Mouse (Mus musculus): ENCODE results near the gene Diablo. TPM values are rescaled to one million over a fixed set of nuclear protein-coding genes. Genes with fewer than 3 reads are reported as not detected.
"Not testable (repeated sequence)": the region's sequence is repeated elsewhere in the genome, so short reads cannot be mapped to it uniquely, and the experiment has no call there.

The Diablo gene
- polyA plus RNA-seq, 1 experiment from 2014 or later: 70.8 TPM

- Histone ChIP-seq H3K9ac (ENCODE audit: low read length) (no peak overlapping the region), H3K4me1 (replicated peaks; ENCODE audit: control insufficient read depth, insufficient read depth) (no peaks in the 10 kb centered on the region), H3K36me3 (ENCODE audit: control insufficient read depth, insufficient read depth, low read length) (0 out of 2 replicates have a peak, but pooled peaks cover 5% of the 10 kb centered on the region), H3K4me2 (replicated peaks; ENCODE audit: low read depth) (no peak overlapping the region), H3K27me3 (ENCODE audit: control insufficient read depth, insufficient read depth, low read length) (no peaks in the 10 kb centered on the region), H3K4me3 (ENCODE audit: low read depth, low read length) (no peak overlapping the region), H3K9me3 (ENCODE audit: control insufficient read depth, low read length) (no peaks in the 10 kb centered on the region), H3K27ac (replicated peaks) (no peak overlapping the region)
- no peak for DNase-seq (ENCODE audit: low spot score)
- WGBS: 53% methylated on average over 3 of the region's 3 CpGs
- ATAC-seq (ENCODE audit: low FRiP score, low TSS enrichment): peak; percentile 22; the same call in 1 of the 2 replicates
- TF ChIP-seq EP300 (optimal IDR thresholded peaks at IDR 0.05) (no peak), CTCF (IDR thresholded peaks at IDR 0.05; ENCODE audit: low read depth) (no peak)
These were observed 11.9 kb downstream of the Diablo start for GRCm38 (mm10) chr5:123512102-123512501.

GRCm38 (mm10) chr5:123511426-123511825 lies 12.6 kb downstream of the Diablo start:
- not testable (repeated sequence) for DNase-seq (ENCODE audit: low spot score); H3K4me1 ChIP-seq (replicated peaks; ENCODE audit: control insufficient read depth, insufficient read depth); H3K9ac ChIP-seq (ENCODE audit: low read length); H3K4me2 ChIP-seq (replicated peaks; ENCODE audit: low read depth); H3K27ac ChIP-seq (replicated peaks); ATAC-seq (ENCODE audit: low FRiP score, low TSS enrichment); H3K27me3 ChIP-seq (ENCODE audit: control insufficient read depth, insufficient read depth, low read length); H3K9me3 ChIP-seq (ENCODE audit: control insufficient read depth, low read length); H3K36me3 ChIP-seq (ENCODE audit: control insufficient read depth, insufficient read depth, low read length); H3K4me3 ChIP-seq (ENCODE audit: low read depth, low read length)
- WGBS: 82% methylated on average over 3 of the region's 3 CpGs

GRCm38 (mm10) chr5:123510160-123510559 lies 13.8 kb downstream of the Diablo start, which contains the start of gene B3gnt4:
TSS of gene B3gnt4 (plus strand) at chr5:123510460.
- Histone ChIP-seq H3K36me3 (ENCODE audit: control insufficient read depth, insufficient read depth, low read length) (no peaks in the 10 kb centered on the region), H3K4me1 (replicated peaks; ENCODE audit: control insufficient read depth, insufficient read depth) (no peaks in the 10 kb centered on the region), H3K27me3 (ENCODE audit: control insufficient read depth, insufficient read depth, low read length) (no peaks in the 10 kb centered on the region), H3K27ac (replicated peaks) (no peak within 1 kb of the TSS), H3K4me2 (replicated peaks; ENCODE audit: low read depth) (no peak within 1 kb of the TSS), H3K9ac (ENCODE audit: low read length) (no peak within 1 kb of the TSS), H3K9me3 (ENCODE audit: control insufficient read depth, low read length) (no peaks in the 10 kb centered on the region), H3K4me3 (ENCODE audit: low read depth, low read length) (no peak within 1 kb of the TSS)
- DNase-seq (ENCODE audit: low spot score) (no peak), ATAC-seq (ENCODE audit: low FRiP score, low TSS enrichment) (no peak)
- no peak for TF ChIP-seq CTCF (IDR thresholded peaks at IDR 0.05; ENCODE audit: low read depth)
- no peak for TF ChIP-seq EP300 (optimal IDR thresholded peaks at IDR 0.05)
- WGBS: 87% methylated on average over 5 of the region's 5 CpGs

- WGBS: 8% methylated on average over 12 of the region's 12 CpGs
- ATAC-seq (ENCODE audit: low FRiP score, low TSS enrichment): no peak
These were observed 15.1 kb downstream of the Diablo start for GRCm38 (mm10) chr5:123508921-123509320.

GRCm38 (mm10) chr5:123507936-123508723 lies 15.8 kb downstream of the Diablo start:
- Histone ChIP-seq H3K27ac (replicated peaks) (no peak overlapping the region), H3K4me1 (replicated peaks; ENCODE audit: control insufficient read depth, insufficient read depth) (no peaks in the 10 kb centered on the region), H3K36me3 (ENCODE audit: control insufficient read depth, insufficient read depth, low read length) (no peaks in the 10 kb centered on the region), H3K4me3 (ENCODE audit: low read depth, low read length) (peak overlapping the region; percentile 49), H3K4me2 (replicated peaks; ENCODE audit: low read depth) (peak overlapping the region; percentile 89), H3K9me3 (ENCODE audit: control insufficient read depth, low read length) (no peaks in the 10 kb centered on the region), H3K27me3 (ENCODE audit: control insufficient read depth, insufficient read depth, low read length) (no peaks in the 10 kb centered on the region), H3K9ac (ENCODE audit: low read length) (peak overlapping the region; percentile 43)
- WGBS: 1% methylated on average over 59 of the region's 59 CpGs
- TF ChIP-seq CTCF (IDR thresholded peaks at IDR 0.05; ENCODE audit: low read depth): peak; percentile 38; the same call in 1 of the 2 replicates
- no peak for TF ChIP-seq EP300 (optimal IDR thresholded peaks at IDR 0.05)
- DNase-seq (ENCODE audit: low spot score): peak; percentile 84
- ATAC-seq (ENCODE audit: low FRiP score, low TSS enrichment): peak; percentile 82

More at GRCm38 (mm10) chr5:123508921-123509320, 15.1 kb downstream of the Diablo start:
- Histone ChIP-seq H3K4me3 (ENCODE audit: low read depth, low read length) (peak overlapping the region; percentile 49), H3K9ac (ENCODE audit: low read length) (peak overlapping the region; percentile 43; the same call in 1 of the 2 replicates), H3K4me1 (replicated peaks; ENCODE audit: control insufficient read depth, insufficient read depth) (no peaks in the 10 kb centered on the region), H3K4me2 (replicated peaks; ENCODE audit: low read depth) (peak overlapping the region; percentile 89), H3K9me3 (ENCODE audit: control insufficient read depth, low read length) (no peaks in the 10 kb centered on the region), H3K27ac (replicated peaks) (no peak overlapping the region), H3K36me3 (ENCODE audit: control insufficient read depth, insufficient read depth, low read length) (no peaks in the 10 kb centered on the region), H3K27me3 (ENCODE audit: control insufficient read depth, insufficient read depth, low read length) (no peaks in the 10 kb centered on the region)
- no peak for TF ChIP-seq EP300 (optimal IDR thresholded peaks at IDR 0.05)
- TF ChIP-seq CTCF (IDR thresholded peaks at IDR 0.05; ENCODE audit: low read depth): no peak
- DNase-seq (ENCODE audit: low spot score): no peak

- no peak overlapping the region for H3K4me3 ChIP-seq (ENCODE audit: low read depth, low read length)
These were observed 22.0 kb downstream of the Diablo start for GRCm38 (mm10) chr5:123501973-123502372.

More at GRCm38 (mm10) chr5:123501973-123502372, 22.0 kb downstream of the Diablo start:
- Histone ChIP-seq H3K9me3 (ENCODE audit: control insufficient read depth, low read length) (no peaks in the 10 kb centered on the region), H3K4me2 (replicated peaks; ENCODE audit: low read depth) (no peak overlapping the region), H3K9ac (ENCODE audit: low read length) (no peak overlapping the region), H3K27me3 (ENCODE audit: control insufficient read depth, insufficient read depth, low read length) (no peaks in the 10 kb centered on the region), H3K4me1 (replicated peaks; ENCODE audit: control insufficient read depth, insufficient read depth) (0 out of 2 replicates have a peak, but pooled peaks cover 4% of the 10 kb centered on the region), H3K27ac (replicated peaks) (no peak overlapping the region), H3K36me3 (ENCODE audit: control insufficient read depth, insufficient read depth, low read length) (no peaks in the 10 kb centered on the region)
- TF ChIP-seq CTCF (IDR thresholded peaks at IDR 0.05; ENCODE audit: low read depth): no peak
- no peak for TF ChIP-seq EP300 (optimal IDR thresholded peaks at IDR 0.05)
- WGBS: 43% methylated on average over 4 of the region's 4 CpGs
- no peak for ATAC-seq (ENCODE audit: low FRiP score, low TSS enrichment)
- DNase-seq (ENCODE audit: low spot score): no peak
